14 mouse cellular contexts compared by ENCODE assay signal in the genomic region with DNA sequence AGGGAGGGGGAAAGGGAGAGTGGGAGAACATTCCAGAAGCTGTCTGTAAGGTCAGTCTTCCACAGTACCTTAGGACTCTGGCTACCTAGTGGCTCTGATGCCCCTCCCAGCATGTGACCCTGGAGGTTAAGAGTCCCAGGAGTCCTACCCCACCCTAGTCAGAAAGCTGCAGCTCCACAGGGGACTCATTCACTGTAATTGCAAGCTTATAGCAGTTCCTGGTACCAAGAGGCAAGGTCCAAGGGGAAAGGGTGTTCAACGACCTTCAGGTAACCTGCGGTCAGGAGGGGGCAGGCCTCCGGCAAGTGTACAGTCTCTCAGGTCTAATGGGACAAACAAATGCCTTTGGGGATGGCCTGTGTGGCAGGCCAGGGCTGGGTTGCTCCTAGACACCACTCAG. TPM values are rescaled to one million over a fixed set of nuclear protein-coding genes. Genes with fewer than 3 reads are reported as not detected.
DNase-seq lines count a peak whose midpoint lies in the region; ATAC-seq lines count a peak whose summit lies in the region.
"Had no signal": no experiment of that assay in that cellular context is flagged by ENCODE, and none has a peak within 500 bp of the region (broad histone marks: within the 10 kb centered on the region; RNA-seq: fewer than 3 reads in every experiment).

No protein-coding gene starts in this region.

- no peak for DNase-seq in kidney, adult 8-10 months
- peak; percentile 99 for DNase-seq in R1 (ENCODE audit: low read depth, low spot score)
- no peak for DNase-seq in urinary bladder, postnatal 36 days (ENCODE audit: low spot score in 2 of 2)
- DNase-seq in lung, postnatal 25 days (ENCODE audit: low spot score), result no peak
- no peak for DNase-seq in ovary, postnatal 14 days (ENCODE audit: low spot score)
- DNase-seq: cerebellum, postnatal 10 days; heart, postnatal 4 days; spleen, adult 18-20 months; thymus, postnatal 4 days had no signal

- H3K4me1 ChIP-seq in kidney, embryonic 15.5 days, result peaks cover 21% of the 10 kb centered on the region
- H3K4me1 ChIP-seq in hindbrain, embryonic 16.5 days (ENCODE audit: control insufficient read depth, insufficient read depth, low read depth, low read length), result peaks cover 2% of the 10 kb centered on the region
- peaks cover 37% of the 10 kb centered on the region for H3K4me1 ChIP-seq in neural tube, embryonic 13.5 days (replicated peaks)

- no peaks in the 10 kb centered on the region for H3K36me3 ChIP-seq in kidney, embryonic 15.5 days
- H3K36me3 ChIP-seq in hindbrain, embryonic 16.5 days (ENCODE audit: control insufficient read depth, insufficient read depth, low read length), result no peaks in the 10 kb centered on the region
- no peaks in the 10 kb centered on the region for H3K36me3 ChIP-seq in neural tube, embryonic 13.5 days

- 0 out of 2 replicates have a peak overlapping the region, but pooled peaks have one; percentile 41 for H3K27ac ChIP-seq in kidney, embryonic 15.5 days
- peak overlapping the region; percentile 29; the same call in 1 of the 2 replicates for H3K27ac ChIP-seq in hindbrain, embryonic 16.5 days (ENCODE audit: low read depth, low read length)
- peak overlapping the region; percentile 57 for H3K27ac ChIP-seq in neural tube, embryonic 13.5 days (replicated peaks)
- H3K27ac ChIP-seq: layer of hippocampus, adult 2 months had no signal

- no peak for ATAC-seq in kidney, embryonic 15.5 days (replicated peaks; ENCODE audit: low FRiP score)
- no peak for ATAC-seq in hindbrain, embryonic 16.5 days
- ATAC-seq in neural tube, embryonic 13.5 days (ENCODE audit: low read depth), result no peak

- H3K4me2 ChIP-seq in kidney, embryonic 15.5 days, result no peak overlapping the region
- no peak overlapping the region for H3K4me2 ChIP-seq in hindbrain, embryonic 16.5 days (ENCODE audit: low read length)
- H3K4me2 ChIP-seq in neural tube, embryonic 13.5 days, result no peak overlapping the region

- H3K9me3 ChIP-seq in kidney, embryonic 15.5 days (replicated peaks), result no peaks in the 10 kb centered on the region
- H3K9me3 ChIP-seq in hindbrain, embryonic 16.5 days (ENCODE audit: control insufficient read depth, low read length), result no peaks in the 10 kb centered on the region
- no peaks in the 10 kb centered on the region for H3K9me3 ChIP-seq in neural tube, embryonic 13.5 days
- H3K9me3 ChIP-seq: megakaryocyte, embryonic 14.5 days had no signal

- no peaks in the 10 kb centered on the region for H3K27me3 ChIP-seq in kidney, embryonic 15.5 days
- no peaks in the 10 kb centered on the region for H3K27me3 ChIP-seq in hindbrain, embryonic 16.5 days (replicated peaks; ENCODE audit: control insufficient read depth, insufficient read depth, low read length)
- H3K27me3 ChIP-seq in neural tube, embryonic 13.5 days, result no peaks in the 10 kb centered on the region
- H3K27me3 ChIP-seq: megakaryocyte, embryonic 14.5 days had no signal

- 59% methylated on average over 3 of the region's 3 CpGs for WGBS in kidney, embryonic 15.5 days
- WGBS in hindbrain, embryonic 16.5 days, result 33% methylated on average over 3 of the region's 3 CpGs
- WGBS in neural tube, embryonic 13.5 days, result 30% methylated on average over 3 of the region's 3 CpGs

- H3K4me3 ChIP-seq in kidney, embryonic 15.5 days (replicated peaks), result no peak overlapping the region
- H3K4me3 ChIP-seq in hindbrain, embryonic 16.5 days (ENCODE audit: low read length), result no peak overlapping the region
- no peak overlapping the region for H3K4me3 ChIP-seq in neural tube, embryonic 13.5 days
- H3K4me3 ChIP-seq: layer of hippocampus, adult 2 months; megakaryocyte, embryonic 14.5 days had no signal

- H3K9ac ChIP-seq in kidney, embryonic 15.5 days, result no peak overlapping the region
- H3K9ac ChIP-seq in hindbrain, embryonic 16.5 days (ENCODE audit: low read depth, low read length), result no peak overlapping the region
- peak overlapping the region; percentile 34; the same call in 1 of the 2 replicates for H3K9ac ChIP-seq in neural tube, embryonic 13.5 days

RNA-seq across cellular contexts. Expression of gene Ier2, which starts 12.4 kb away (rescaled TPM):
- polyA plus RNA-seq in kidney, embryonic 15.5 days (2015; fragmentation: Nextera tagmentation; extraction: Ambion mirVana), result 73.4 and 80.3 TPM in 2 replicates
- 18.2 and 19.6 TPM in 2 replicates for polyA plus RNA-seq in hindbrain, embryonic 16.5 days (2015; fragmentation: Nextera tagmentation; extraction: Ambion mirVana)
- polyA plus RNA-seq in neural tube, embryonic 13.5 days (2015; fragmentation: Nextera tagmentation; extraction: Ambion mirVana), result 32.5 and 37.7 TPM in 2 replicates

RNA-seq across cellular contexts. Expression of gene Trmt1, which starts 35.9 kb away (rescaled TPM):
- 68.7 and 73.8 TPM in 2 replicates for polyA plus RNA-seq in kidney, embryonic 15.5 days (2015; fragmentation: Nextera tagmentation; extraction: Ambion mirVana)
- polyA plus RNA-seq in hindbrain, embryonic 16.5 days (2015; fragmentation: Nextera tagmentation; extraction: Ambion mirVana), result 66.8 and 71.2 TPM in 2 replicates
- 53.6 and 55.5 TPM in 2 replicates for polyA plus RNA-seq in neural tube, embryonic 13.5 days (2015; fragmentation: Nextera tagmentation; extraction: Ambion mirVana)

RNA-seq across cellular contexts. Expression of gene Nacc1, which starts 37.4 kb away (rescaled TPM):
- 23.9 and 25.6 TPM in 2 replicates for polyA plus RNA-seq in kidney, embryonic 15.5 days (2015; fragmentation: Nextera tagmentation; extraction: Ambion mirVana)
- 12.4 and 15.5 TPM in 2 replicates for polyA plus RNA-seq in hindbrain, embryonic 16.5 days (2015; fragmentation: Nextera tagmentation; extraction: Ambion mirVana)
- polyA plus RNA-seq in neural tube, embryonic 13.5 days (2015; fragmentation: Nextera tagmentation; extraction: Ambion mirVana), result 14.1 and 15.1 TPM in 2 replicates

RNA-seq across cellular contexts. Expression of gene Lyl1, which starts 51.0 kb away (rescaled TPM):
- 7.6 and 7.8 TPM in 2 replicates for polyA plus RNA-seq in kidney, embryonic 15.5 days (2015; fragmentation: Nextera tagmentation; extraction: Ambion mirVana)
- 2.6 and 3.2 TPM in 2 replicates for polyA plus RNA-seq in hindbrain, embryonic 16.5 days (2015; fragmentation: Nextera tagmentation; extraction: Ambion mirVana)
- 2.8 and 3.6 TPM in 2 replicates for polyA plus RNA-seq in neural tube, embryonic 13.5 days (2015; fragmentation: Nextera tagmentation; extraction: Ambion mirVana)
